Mouse (Mus musculus) hindbrain, embryonic 13.5 days (tissue): ENCODE measurements around the gene Slc35g3. TPM values are rescaled to one million over a fixed set of nuclear protein-coding genes. Genes with fewer than 3 reads are reported as not detected.

Source experiments
- ATAC-seq: fragments of 200-750 bp; cut with Nextera tagmentation; 2 replicates; pipeline ENCODE4 v1.8.0; 2017; ENCODE audit warnings: moderate TSS enrichment; ENCODE audit not compliant: low FRiP score
- H3K27ac ChIP-seq: fragments of 300-500 bp; sonication (generic); 2 replicates; pipeline ENCODE4 v1.5.1; 2015; ENCODE audit warnings: inconsistent platforms, mild to moderate bottlenecking, moderate library complexity
- H3K27me3 ChIP-seq: fragments of 300-500 bp; sonication (generic); 2 replicates; pipeline ENCODE4 v1.6.1; 2015; ENCODE audit warnings: mild to moderate bottlenecking, inconsistent platforms
- H3K36me3 ChIP-seq: fragments of 300-500 bp; sonication (generic); 2 replicates; pipeline ENCODE4 v1.6.1; 2015; ENCODE audit warnings: mild to moderate bottlenecking, inconsistent platforms
- H3K4me1 ChIP-seq: fragments of 300-500 bp; sonication (generic); replicated peaks from 2 replicates; pipeline ENCODE4 v1.6.1; 2015; ENCODE audit warnings: inconsistent platforms
- H3K4me2 ChIP-seq: fragments of 300-500 bp; sonication (generic); 2 replicates; pipeline ENCODE4 v1.6.1; 2015; ENCODE audit warnings: inconsistent platforms, mild to moderate bottlenecking, moderate library complexity
- H3K4me3 ChIP-seq: fragments of 300-500 bp; sonication (generic); 2 replicates; pipeline ENCODE4 v1.5.1; 2015; ENCODE audit warnings: mild to moderate bottlenecking, inconsistent platforms
- H3K9ac ChIP-seq: fragments of 300-500 bp; sonication (generic); 2 replicates; pipeline ENCODE4 v1.6.1; 2015; ENCODE audit warnings: mild to moderate bottlenecking, inconsistent platforms
- H3K9me3 ChIP-seq: fragments of 300-500 bp; sonication (generic); 2 replicates; pipeline ENCODE4 v1.6.1; 2016; ENCODE audit warnings: inconsistent platforms
- WGBS: fragments of 180-500 bp; shearing (Covaris S2); methylation state at CpG from one replicate; pipeline ENCODE4 v1.1.7; 2015; 5-methylcytosine and 5-hydroxymethylcytosine counted together
- polyA plus RNA-seq: library from polyadenylated mRNA; unstranded; fragments of >200 nt; fragmentation: Nextera tagmentation; extraction: Ambion mirVana; gene quantifications from 2 replicates; pipeline ENCODE4 v1.2.1, GENCODE M21; 2015

Slc35g3 gene
- polyA plus RNA-seq, 1 experiment from 2014 or later, result 0.87 TPM

DNA sequence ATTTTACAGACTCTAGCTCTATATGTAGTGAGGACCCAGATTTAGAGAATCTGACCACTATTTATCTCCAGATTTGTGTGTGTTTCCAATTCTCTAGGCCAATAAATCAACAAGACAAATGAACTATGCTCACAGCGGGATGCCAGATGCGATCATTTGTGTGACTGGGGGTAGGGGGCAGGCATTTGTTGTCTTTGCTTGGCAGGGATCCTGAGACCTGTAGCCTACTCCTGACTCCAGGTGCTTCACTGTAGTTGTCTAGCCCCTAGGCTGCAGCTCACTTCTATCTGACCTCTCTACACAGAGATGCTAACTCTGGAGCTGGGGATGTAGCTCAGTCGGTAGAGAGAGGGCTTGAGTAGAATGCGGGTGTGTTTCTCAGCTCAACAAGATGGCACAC is 20.1 kb upstream of the Slc35g3 start:
- Histone ChIP-seq H3K4me3 (no peak overlapping the region), H3K4me2 (no peak overlapping the region), H3K4me1 (peaks cover 11% of the 10 kb centered on the region; the same call in 1 of the 2 replicates), H3K36me3 (peaks cover 19% of the 10 kb centered on the region), H3K27ac (no peak overlapping the region), H3K9ac (no peak overlapping the region), H3K27me3 (peaks cover 23% of the 10 kb centered on the region), H3K9me3 (no peaks in the 10 kb centered on the region)
- 24% methylated on average over 4 of the region's 4 CpGs for WGBS
- no peak for ATAC-seq

DNA sequence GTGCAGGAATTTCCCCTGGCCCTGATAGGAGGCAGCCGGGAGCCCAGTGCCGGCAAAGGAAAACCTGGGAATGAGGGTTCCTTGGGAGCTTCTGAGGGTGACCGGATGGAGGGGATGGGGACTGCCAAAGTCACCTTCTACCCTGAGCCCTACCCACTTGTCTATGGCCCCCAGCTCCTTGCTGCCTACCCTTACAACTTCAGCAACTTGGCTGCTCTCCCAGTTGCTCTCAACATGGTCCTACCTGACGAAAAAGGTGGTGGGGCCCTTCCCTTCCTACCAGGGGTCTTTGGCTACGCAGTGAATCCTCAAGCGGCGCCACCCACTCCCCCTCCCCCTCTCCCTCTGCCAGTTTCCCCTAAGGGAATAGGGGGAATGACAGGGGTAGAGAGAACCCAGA is 17.2 kb upstream of the Slc35g3 start:
- peaks cover 23% of the 10 kb centered on the region for H3K27me3 ChIP-seq
- H3K9ac ChIP-seq, result no peak overlapping the region
- H3K4me3 ChIP-seq, result no peak overlapping the region
- H3K36me3 ChIP-seq, result peaks cover 33% of the 10 kb centered on the region
- peaks cover 17% of the 10 kb centered on the region for H3K4me1 ChIP-seq
- no peak overlapping the region for H3K27ac ChIP-seq
- no peaks in the 10 kb centered on the region for H3K9me3 ChIP-seq
- 55% methylated on average over 7 of the region's 7 CpGs for WGBS
- ATAC-seq, result no peak
- H3K4me2 ChIP-seq, result no peak overlapping the region

DNA sequence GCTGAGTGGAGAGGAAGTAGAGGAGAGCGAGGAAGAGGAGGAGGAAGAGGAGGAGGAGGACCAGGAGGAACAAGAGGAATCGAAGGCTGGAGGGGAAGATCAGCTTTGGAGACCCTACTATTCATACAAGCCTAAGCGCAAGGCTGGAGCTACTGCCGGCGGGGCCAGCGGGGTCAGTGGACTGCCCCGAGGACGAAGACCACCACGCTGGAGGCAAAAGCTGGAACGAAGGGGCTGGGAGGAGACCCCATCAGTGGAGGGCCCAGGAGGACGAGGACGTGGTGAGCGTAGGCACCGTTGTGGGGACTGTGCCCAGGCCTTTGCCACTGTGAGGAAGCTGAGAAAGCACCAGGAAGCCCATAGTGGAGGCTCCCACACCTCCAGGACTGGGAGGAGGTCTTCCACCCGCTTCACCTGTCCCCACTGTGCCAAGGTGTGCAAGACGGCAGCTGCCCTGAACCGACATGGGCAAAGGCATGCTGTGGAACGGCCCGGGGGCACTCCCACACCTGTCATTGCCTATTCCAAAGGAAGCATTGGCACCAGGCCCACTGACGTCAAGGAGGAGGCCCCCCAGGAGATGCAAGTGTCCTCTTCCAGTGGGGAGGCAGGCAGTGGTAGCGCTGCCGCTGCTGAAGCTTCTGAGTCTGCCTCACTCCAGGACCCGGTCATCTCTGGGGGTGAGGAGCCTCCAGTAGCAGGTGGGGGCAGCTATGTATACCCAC is 16.7 kb upstream of the Slc35g3 start:
- 68% methylated on average over 23 of the region's 23 CpGs for WGBS
- H3K9ac ChIP-seq, result no peak overlapping the region

DNA sequence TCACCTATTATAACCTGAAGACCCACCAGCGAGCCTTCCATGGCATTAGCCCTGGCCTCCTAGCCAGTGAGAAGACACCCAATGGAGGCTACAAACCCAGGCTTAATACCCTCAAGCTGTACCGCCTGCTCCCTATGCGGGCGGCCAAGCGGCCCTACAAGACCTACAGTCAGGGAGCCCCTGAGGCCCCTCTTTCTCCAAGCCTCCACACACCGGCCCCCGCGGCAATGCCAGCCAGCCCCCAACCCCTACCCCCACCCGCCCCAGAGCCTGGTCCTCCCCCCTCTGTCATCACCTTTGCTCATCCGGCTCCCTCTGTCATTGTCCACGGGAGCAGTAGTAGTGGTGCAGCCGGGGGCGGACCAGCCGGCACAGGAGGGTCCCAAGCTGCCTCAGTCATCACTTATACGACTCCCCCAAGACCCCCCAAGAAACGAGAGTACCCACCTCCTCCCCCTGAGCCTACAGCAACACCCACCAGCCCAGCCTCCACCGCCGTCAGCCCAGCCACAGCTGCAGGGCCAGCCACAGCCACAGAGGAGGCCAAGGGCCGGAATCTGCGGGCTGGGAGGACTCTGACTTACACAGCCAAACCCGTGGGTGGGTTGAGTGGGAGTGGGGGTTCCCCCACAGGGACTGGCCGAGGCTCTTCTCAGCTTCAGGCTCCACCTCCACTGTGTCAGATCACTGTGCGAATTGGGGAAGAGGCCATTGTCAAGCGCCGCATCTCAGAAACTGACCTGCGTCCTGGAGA is 15.9 kb upstream of the Slc35g3 start:
- ATAC-seq, result no peak
- peaks cover 33% of the 10 kb centered on the region for H3K36me3 ChIP-seq
- WGBS, result 68% methylated on average over 26 of the region's 26 CpGs

More for the DNA sequence above, 16.7 kb upstream of the Slc35g3 start:
- ATAC-seq, result no peak
- H3K4me2 ChIP-seq, result no peak overlapping the region
- H3K4me1 ChIP-seq, result peaks cover 17% of the 10 kb centered on the region
- peaks cover 33% of the 10 kb centered on the region for H3K36me3 ChIP-seq
- H3K9me3 ChIP-seq, result no peaks in the 10 kb centered on the region
- H3K27me3 ChIP-seq, result peaks cover 23% of the 10 kb centered on the region
- no peak overlapping the region for H3K4me3 ChIP-seq
- no peak overlapping the region for H3K27ac ChIP-seq

DNA sequence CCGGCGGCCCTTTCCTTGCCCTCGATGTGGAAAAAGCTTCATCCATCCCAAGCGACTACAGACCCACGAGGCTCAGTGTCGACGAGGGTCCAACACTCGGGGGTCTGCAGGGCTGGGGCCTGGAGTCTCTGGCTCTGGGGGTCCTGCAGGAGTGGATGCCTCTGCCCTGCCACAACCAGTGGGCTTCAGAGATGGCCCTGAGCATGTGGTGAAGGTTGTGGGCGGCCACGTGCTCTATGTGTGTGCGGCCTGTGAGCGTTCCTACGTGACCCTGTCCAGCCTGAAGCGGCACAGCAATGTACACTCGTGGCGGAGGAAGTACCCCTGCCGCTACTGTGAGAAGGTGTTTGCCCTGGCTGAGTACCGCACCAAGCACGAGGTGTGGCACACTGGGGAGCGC is 14.7 kb upstream of the Slc35g3 start:
- Histone ChIP-seq H3K4me1 (peaks cover 12% of the 10 kb centered on the region), H3K4me2 (no peak overlapping the region), H3K9me3 (no peaks in the 10 kb centered on the region), H3K4me3 (no peak overlapping the region), H3K27me3 (peaks cover 23% of the 10 kb centered on the region), H3K27ac (no peak overlapping the region), H3K36me3 (peaks cover 33% of the 10 kb centered on the region), H3K9ac (peak overlapping the region; percentile 9; the same call in 1 of the 2 replicates)
- ATAC-seq, result no peak
- WGBS, result 82% methylated on average over 20 of the region's 20 CpGs

More for the DNA sequence above, 15.9 kb upstream of the Slc35g3 start:
- Histone ChIP-seq H3K27me3 (peaks cover 23% of the 10 kb centered on the region), H3K4me1 (peaks cover 17% of the 10 kb centered on the region), H3K9me3 (no peaks in the 10 kb centered on the region), H3K4me2 (no peak overlapping the region), H3K27ac (no peak overlapping the region), H3K9ac (peak overlapping the region; percentile 29; the same call in 1 of the 2 replicates), H3K4me3 (no peak overlapping the region)

DNA sequence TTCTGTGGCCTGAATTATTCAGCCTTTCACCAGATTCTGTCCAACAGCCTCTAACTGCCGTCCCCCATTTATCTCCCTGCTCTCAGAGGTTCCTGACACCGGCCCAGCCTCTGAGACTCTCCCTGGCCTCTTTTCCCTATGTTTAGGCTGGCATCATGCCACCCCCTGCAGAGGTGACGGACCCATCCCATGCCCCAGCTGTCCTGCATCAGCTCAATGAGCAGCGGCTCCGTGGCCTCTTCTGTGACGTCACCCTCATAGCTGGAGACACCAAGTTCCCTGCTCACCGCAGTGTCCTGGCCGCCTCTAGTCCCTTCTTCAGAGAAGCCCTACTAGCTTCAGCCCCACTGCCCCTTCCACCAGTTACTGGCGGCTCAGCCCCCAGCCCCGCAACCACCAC is 13.9 kb upstream of the Slc35g3 start:
- no peak overlapping the region for H3K4me3 ChIP-seq
- H3K36me3 ChIP-seq, result peaks cover 33% of the 10 kb centered on the region
- H3K9me3 ChIP-seq, result no peaks in the 10 kb centered on the region
- H3K9ac ChIP-seq, result no peak overlapping the region
- ATAC-seq, result no peak
- H3K4me1 ChIP-seq, result peaks cover 12% of the 10 kb centered on the region
- H3K27ac ChIP-seq, result no peak overlapping the region
- 62% methylated on average over 10 of the region's 10 CpGs for WGBS
- peaks cover 23% of the 10 kb centered on the region for H3K27me3 ChIP-seq
- no peak overlapping the region for H3K4me2 ChIP-seq

DNA sequence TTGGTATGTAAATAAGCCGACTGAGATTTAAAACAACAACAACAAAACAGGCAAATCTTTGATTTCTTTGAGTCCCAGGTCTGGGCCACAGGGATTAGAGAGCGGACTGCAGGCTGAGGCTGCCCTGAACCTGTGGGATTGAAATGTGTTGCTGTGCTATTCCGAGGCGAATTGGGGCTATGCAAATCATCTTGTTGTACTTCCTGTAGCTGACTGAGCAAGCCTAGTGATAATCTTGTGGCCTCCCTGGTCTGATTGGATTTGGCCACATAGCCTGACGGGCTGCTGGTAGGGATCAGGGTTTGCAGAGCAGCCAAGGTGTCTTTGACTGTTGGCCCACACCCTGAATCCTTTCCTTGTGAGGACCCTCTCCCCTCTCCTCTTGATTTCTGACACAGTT is 13.2 kb upstream of the Slc35g3 start:
- WGBS, result 49% methylated on average over 5 of the region's 5 CpGs
- H3K4me1 ChIP-seq, result peaks cover 12% of the 10 kb centered on the region
- no peak overlapping the region for H3K4me3 ChIP-seq
- H3K27ac ChIP-seq, result no peak overlapping the region
- no peak for ATAC-seq
- peaks cover 33% of the 10 kb centered on the region for H3K36me3 ChIP-seq
- H3K4me2 ChIP-seq, result no peak overlapping the region
- peaks cover 23% of the 10 kb centered on the region for H3K27me3 ChIP-seq
- no peak overlapping the region; the same call in 1 of the 2 replicates for H3K9ac ChIP-seq
- H3K9me3 ChIP-seq, result no peaks in the 10 kb centered on the region

DNA sequence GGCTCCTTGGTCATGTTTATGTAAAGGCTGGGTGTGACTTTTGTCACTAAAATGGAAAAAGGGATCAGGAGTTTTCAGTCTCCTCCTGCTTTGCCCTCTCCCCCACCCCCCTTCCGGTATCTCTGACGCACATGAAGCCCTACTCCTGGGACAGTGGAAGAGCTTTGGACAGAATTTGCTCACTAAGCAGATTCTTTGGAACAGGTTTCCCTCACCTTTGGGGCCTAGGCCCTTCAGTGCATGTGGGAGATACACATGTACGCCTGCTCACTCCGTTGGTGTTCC is 5.8 kb upstream of the Slc35g3 start:
- WGBS, result 72% methylated on average over 4 of the region's 4 CpGs
- peak overlapping the region; percentile 43; the same call in 1 of the 2 replicates for H3K9ac ChIP-seq

DNA sequence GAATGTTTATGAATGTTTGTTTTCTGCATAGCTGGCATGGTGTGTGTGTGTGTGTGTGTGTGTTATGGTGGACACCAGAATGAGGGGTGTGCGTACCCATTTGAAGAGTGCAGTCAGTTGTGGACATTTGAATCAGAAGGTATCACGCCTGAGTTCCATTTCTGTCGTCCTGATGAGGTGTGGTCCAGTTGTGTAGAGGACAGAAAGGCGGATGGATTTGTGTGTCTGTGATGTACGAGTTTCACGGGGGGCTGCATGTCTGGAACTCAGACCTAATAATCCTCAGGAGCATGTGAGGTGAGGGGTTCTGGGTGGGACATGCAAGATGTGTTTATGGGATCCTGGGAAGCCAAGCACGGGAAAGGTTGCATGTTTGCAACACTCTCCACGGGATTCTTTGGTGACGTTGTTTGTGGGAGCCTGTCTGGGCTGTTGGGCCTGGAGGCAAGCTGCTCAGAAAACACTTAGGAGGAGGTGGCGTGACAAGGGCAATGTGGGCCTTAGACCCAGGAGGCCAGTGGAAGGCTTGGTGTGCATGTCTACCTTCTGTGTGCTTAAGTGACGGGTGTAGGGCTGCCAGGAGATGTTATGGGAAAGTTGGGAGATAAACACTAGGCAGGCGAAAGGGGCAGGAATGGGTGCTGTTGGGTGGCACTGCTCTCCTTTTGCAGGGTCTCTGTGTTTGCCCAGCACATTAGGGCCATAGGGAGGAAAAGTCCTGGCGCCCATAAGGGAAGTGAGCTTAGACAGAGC is 5.3 kb upstream of the Slc35g3 start:
- 0 out of 2 replicates have a peak, but pooled peaks have one; percentile 21 for ATAC-seq
- peaks cover 38% of the 10 kb centered on the region for H3K4me1 ChIP-seq
- H3K9ac ChIP-seq, result peak overlapping the region; percentile 98
- H3K27me3 ChIP-seq, result no peaks in the 10 kb centered on the region
- H3K4me3 ChIP-seq, result peak overlapping the region; percentile 81
- H3K4me2 ChIP-seq, result peak overlapping the region; percentile 61
- no peaks in the 10 kb centered on the region for H3K9me3 ChIP-seq
- 61% methylated on average over 13 of the region's 13 CpGs for WGBS
- H3K36me3 ChIP-seq, result no peaks in the 10 kb centered on the region
- peak overlapping the region; percentile 2; the same call in 1 of the 2 replicates for H3K27ac ChIP-seq

More for the DNA sequence above, 5.8 kb upstream of the Slc35g3 start:
- no peaks in the 10 kb centered on the region for H3K9me3 ChIP-seq
- no peaks in the 10 kb centered on the region for H3K36me3 ChIP-seq
- ATAC-seq, result no peak
- H3K4me3 ChIP-seq, result no peak overlapping the region
- peaks cover 38% of the 10 kb centered on the region for H3K4me1 ChIP-seq
- H3K27me3 ChIP-seq, result no peaks in the 10 kb centered on the region
- H3K27ac ChIP-seq, result no peak overlapping the region
- H3K4me2 ChIP-seq, result peak overlapping the region; percentile 61

DNA sequence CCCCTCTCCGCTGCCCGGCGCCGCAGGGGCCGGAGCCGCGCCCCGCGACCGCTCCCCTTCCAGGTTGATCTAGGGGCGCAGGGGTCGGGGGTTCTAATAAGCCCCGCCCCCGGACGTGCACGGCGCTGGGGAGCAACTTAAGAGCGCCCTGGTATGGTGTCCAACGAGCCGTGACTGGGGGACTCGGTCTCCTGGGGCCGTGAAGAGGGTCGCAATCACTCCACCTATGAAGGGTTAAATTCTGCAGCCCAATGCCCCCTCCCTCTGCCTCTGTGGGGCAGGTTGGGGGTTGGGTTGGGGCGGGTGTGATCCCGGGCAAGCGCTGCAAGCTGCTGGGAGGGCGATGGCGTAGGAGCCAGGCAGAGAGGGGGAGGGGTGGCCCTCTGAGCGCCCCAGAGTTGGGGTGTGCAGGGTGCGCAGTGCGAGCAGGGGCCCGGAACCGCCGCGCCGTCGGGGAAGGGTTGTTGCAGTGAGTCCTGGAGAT is 4.4 kb upstream of the Slc35g3 start:
- peak overlapping the region; percentile 81 for H3K4me3 ChIP-seq
- H3K27ac ChIP-seq, result peak overlapping the region; percentile 93
- WGBS, result under 1% methylated on average over 37 of the region's 37 CpGs
- no peaks in the 10 kb centered on the region for H3K36me3 ChIP-seq
- peaks cover 38% of the 10 kb centered on the region for H3K4me1 ChIP-seq
- H3K9me3 ChIP-seq, result no peaks in the 10 kb centered on the region
- H3K27me3 ChIP-seq, result no peaks in the 10 kb centered on the region
- H3K9ac ChIP-seq, result peak overlapping the region; percentile 98
- peak overlapping the region; percentile 61 for H3K4me2 ChIP-seq
- ATAC-seq, result peak; percentile 79

DNA sequence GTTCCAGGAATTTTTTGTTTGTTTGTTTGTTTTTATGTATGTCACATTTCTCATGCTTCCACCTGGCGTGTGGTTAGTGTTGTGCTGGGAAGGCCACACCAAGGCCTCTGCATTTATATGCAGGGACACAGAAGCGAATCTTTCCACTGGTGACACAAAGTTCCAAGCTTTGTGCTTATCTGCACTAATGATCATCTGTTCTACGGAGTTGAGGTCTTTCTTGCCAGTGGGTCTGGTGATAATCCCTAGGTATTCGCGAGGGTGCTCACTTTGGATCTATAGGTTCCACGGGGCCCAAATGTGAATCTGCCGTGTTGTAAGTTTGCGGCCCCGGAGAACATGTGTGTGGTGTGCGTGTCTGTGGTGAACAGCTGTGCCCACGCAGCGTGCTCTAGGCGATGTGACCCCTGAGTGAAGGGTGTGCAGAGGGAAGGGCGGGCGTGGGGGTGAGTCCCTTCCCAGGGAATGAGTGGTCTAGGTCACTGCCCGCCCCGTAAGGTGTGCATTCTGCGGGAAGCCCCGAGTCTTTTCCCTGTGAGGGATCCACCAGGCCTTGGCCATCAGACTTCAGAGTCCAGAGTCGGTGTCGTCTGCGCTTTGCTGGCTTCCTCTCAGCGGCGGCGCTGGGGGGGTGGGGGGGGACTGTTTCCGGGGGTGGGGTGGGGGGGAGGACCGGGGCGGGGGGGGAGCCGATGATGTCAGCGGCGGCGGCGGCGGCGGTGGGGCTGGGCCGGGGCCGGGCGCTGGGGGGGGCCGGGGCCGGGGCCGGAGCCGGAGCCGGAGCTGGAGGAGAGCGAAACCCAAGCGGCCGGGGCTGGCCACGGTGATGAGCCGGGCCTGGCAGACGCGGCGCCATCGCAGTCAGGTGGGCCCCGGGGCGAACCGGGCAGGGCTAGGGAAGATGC is 3.7 kb upstream of the Slc35g3 start, which contains the start of gene Zbtb4:
TSS of gene Zbtb4 (plus strand) at position 692 of the 905 bp plus-strand sequence.
- WGBS, result 24% methylated on average over 29 of the region's 55 CpGs
- H3K27ac ChIP-seq, result peak within 1 kb of the TSS; percentile 93

More for the DNA sequence above, 3.7 kb upstream of the Slc35g3 start, which contains the start of gene Zbtb4:
- H3K27me3 ChIP-seq, result no peaks in the 10 kb centered on the region
- H3K9me3 ChIP-seq, result no peaks in the 10 kb centered on the region
- no peaks in the 10 kb centered on the region for H3K36me3 ChIP-seq
- peak within 1 kb of the TSS; percentile 61 for H3K4me2 ChIP-seq
- H3K4me1 ChIP-seq, result peaks cover 43% of the 10 kb centered on the region
- peak; percentile 64 for ATAC-seq
- peak within 1 kb of the TSS; percentile 81 for H3K4me3 ChIP-seq
- H3K9ac ChIP-seq, result peak within 1 kb of the TSS; percentile 98
